Mouse (Mus musculus) ES-E14 (cell line): ENCODE data around the gene Gm21983. TPM values are rescaled to one million over a fixed set of nuclear protein-coding genes. Genes with fewer than 3 reads are reported as not detected.

Experiments used
- DNase-seq: peaks from one replicate; pipeline ENCODE4 v3.0.0-alpha.2; 2013; ENCODE audit warnings: low read depth, low spot score
- H3K27ac ChIP-seq: 2 replicates; pipeline ENCODE4 v1.5.1; 2012; ENCODE audit warnings: low read depth, mild to moderate bottlenecking, low read length, moderate library complexity, mixed read lengths; ENCODE audit not compliant: poor library complexity, insufficient read depth, severe bottlenecking
- H3K36me3 ChIP-seq: 2 replicates; pipeline ENCODE4 v1.6.1; 2012; ENCODE audit warnings: mild to moderate bottlenecking, low read length, moderate library complexity, mixed read lengths; ENCODE audit not compliant: control insufficient read depth, poor library complexity, insufficient read depth, severe bottlenecking
- H3K4me1 ChIP-seq, 2 experiments: fragments of 150-350 bp in 1 of 2; sonication (generic) in 1 of 2; 2 replicates each; pipeline ENCODE4 v1.6.1; 2012; ENCODE audit warnings: low read length in 2 of 2, mild to moderate bottlenecking in 1 of 2, mixed read lengths in 1 of 2; ENCODE audit not compliant: control insufficient read depth in 2 of 2, insufficient read depth in 2 of 2, poor library complexity in 1 of 2
- H3K4me3 ChIP-seq, 2 experiments: fragments of 150-350 bp in 1 of 2; sonication (generic) in 1 of 2; 2 replicates each; pipeline ENCODE4 v1.5.1; 2012; ENCODE audit warnings: low read length in 2 of 2, low read depth in 1 of 2, mild to moderate bottlenecking in 1 of 2, mixed read lengths in 1 of 2; ENCODE audit not compliant: insufficient read depth in 1 of 2, poor library complexity in 1 of 2, severe bottlenecking in 1 of 2
- H3K9ac ChIP-seq: 2 replicates; pipeline ENCODE4 v1.6.1; 2012; ENCODE audit warnings: low read depth, mild to moderate bottlenecking, low read length, mixed read lengths; ENCODE audit not compliant: poor library complexity, insufficient read depth, severe bottlenecking
- H3K9me3 ChIP-seq: fragments of 150-350 bp; sonication (generic); 2 replicates; pipeline ENCODE4 v1.6.1; 2012; ENCODE audit warnings: low read depth, mild to moderate bottlenecking, low read length; ENCODE audit not compliant: control insufficient read depth, insufficient read depth
- CHD2 ChIP-seq: IDR thresholded peaks from 2 replicates; pipeline ENCODE4 v1.6.1; 2014; ENCODE audit warnings: mild to moderate bottlenecking, low read depth, low read length, inconsistent platforms
- HCFC1 ChIP-seq: IDR thresholded peaks from 2 replicates; pipeline ENCODE4 v1.6.1; 2012; ENCODE audit warnings: low read length, inconsistent platforms, borderline replicate concordance; ENCODE audit not compliant: insufficient read depth
- MAFK ChIP-seq: IDR thresholded peaks from 2 replicates; pipeline ENCODE4 v1.6.1; 2014; ENCODE audit warnings: mild to moderate bottlenecking, low read depth, low read length, inconsistent platforms; ENCODE audit not compliant: insufficient read depth
- ZC3H11A ChIP-seq: IDR thresholded peaks from 2 replicates; pipeline ENCODE4 v1.6.1; 2012; ENCODE audit warnings: low read depth, mild to moderate bottlenecking, inconsistent platforms, low read length, borderline replicate concordance
- ZNF384 ChIP-seq: IDR thresholded peaks from 2 replicates; pipeline ENCODE4 v1.6.1; 2012; ENCODE audit warnings: low read depth, low read length, inconsistent platforms
- in situ Hi-C, 2 experiments: fragments of 600-800 bp; cut with MboI; formaldehyde crosslinking; loops; one replicate each; pipeline ENCODE4 v1.15.1; 2025; ENCODE audit warnings: low sequenced_read_pairs in 2 of 2, inconsistent platforms in 1 of 2; ENCODE audit not compliant: unreplicated experiment in 2 of 2
- total RNA-seq: library from RNA; depleted of rRNA; stranded (reverse); fragments of 300-350 nt; gene quantifications from 2 replicates; pipeline ENCODE4 v1.2.3, GENCODE M21; 2012

The Gm21983 gene
- total RNA-seq, 1 experiment: not detected

DNA sequence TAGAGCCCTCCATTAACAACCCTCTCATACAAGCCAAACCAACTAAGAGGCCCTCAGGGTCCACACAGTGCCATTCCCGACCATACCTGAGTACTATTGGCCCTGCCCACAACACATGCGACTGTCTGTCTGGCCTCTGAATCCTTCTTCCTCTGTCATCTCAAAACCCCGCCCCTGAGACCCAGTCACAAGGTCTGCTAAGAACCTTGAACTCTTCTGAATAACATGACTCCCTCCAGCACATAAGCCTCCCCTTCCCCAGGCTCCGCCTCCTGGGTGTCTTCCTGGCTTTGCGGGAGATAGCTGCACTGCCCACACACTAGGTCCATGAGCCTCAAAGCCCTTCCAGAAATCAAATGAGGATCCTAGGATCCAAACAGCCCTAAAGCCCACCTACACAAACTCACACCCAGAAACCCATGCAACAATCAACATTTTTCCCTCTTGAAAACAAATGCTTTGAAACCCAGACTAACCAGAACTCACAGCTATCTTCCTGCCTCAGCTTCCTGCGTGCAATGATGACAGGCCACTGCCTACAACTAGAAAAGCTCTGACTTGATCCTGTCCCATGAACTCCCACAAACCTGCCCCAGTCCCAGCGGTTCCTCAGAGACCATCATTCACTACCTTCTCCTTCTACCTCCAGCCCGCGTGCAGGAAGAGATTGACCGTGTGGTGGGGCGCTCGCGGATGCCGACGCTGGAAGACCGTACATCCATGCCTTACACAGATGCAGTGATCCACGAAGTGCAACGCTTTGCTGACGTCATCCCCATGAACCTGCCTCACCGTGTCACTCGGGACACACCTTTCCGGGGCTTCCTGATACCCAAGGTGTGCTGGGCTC lies 50.1 kb downstream of the Gm21983 start:
- no peak for DNase-seq
- Histone ChIP-seq H3K9me3 (no peaks in the 10 kb centered on the region), H3K4me1 (peaks cover 0 to 10% of the 10 kb centered on the region in 2 experiments; a peak in 1 of 4 replicates), H3K36me3 (no peaks in the 10 kb centered on the region), H3K4me3 (peak overlapping the region; percentile 43 to 47; a peak in 3 of 4 replicates), H3K9ac (peak overlapping the region; percentile 22; the same call in 1 of the 2 replicates), H3K27ac (no peak overlapping the region)
- in situ Hi-C loops: no loop called here
- TF ChIP-seq MAFK: no peak
- TF ChIP-seq CHD2: no peak
- TF ChIP-seq ZNF384: no peak

DNA sequence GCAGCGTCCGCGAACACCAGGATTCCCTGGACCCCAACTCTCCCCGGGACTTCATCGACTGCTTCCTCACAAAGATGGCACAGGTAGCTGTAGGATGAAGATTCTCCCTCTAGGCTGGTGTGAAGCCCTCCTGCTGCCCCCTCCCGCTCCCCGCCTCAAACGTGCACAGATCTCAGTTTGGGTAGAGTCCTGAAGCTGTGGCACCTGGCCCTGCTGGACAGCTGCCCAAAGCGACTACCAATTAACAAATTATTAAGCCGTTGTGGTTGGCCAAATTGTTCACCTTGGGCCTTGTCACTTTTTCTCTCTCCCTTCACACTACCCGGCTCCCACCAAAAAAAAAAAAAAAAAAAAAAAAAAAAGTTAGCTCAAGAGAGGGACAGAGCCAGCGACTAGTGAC lies 51.1 kb downstream of the Gm21983 start:
- Histone ChIP-seq H3K9ac (no peak overlapping the region), H3K36me3 (no peaks in the 10 kb centered on the region), H3K4me1 (peaks cover 0 to 10% of the 10 kb centered on the region in 2 experiments; a peak in 1 of 4 replicates), H3K4me3 (no peak overlapping the region), H3K9me3 (no peaks in the 10 kb centered on the region), H3K27ac (no peak overlapping the region)
- no peak for DNase-seq
- no peak for TF ChIP-seq ZC3H11A
- no peak for TF ChIP-seq MAFK
- no peak for TF ChIP-seq CHD2
- TF ChIP-seq ZNF384: 0 out of 2 replicates have a peak, but pooled peaks have one; percentile 12
- TF ChIP-seq HCFC1: no peak
- in situ Hi-C loops: loop anchor here in 1 of 2 experiments (10.0 kb wide), 1 partner anchor 355 kb away; no protein-coding TSS in a partner anchor

DNA sequence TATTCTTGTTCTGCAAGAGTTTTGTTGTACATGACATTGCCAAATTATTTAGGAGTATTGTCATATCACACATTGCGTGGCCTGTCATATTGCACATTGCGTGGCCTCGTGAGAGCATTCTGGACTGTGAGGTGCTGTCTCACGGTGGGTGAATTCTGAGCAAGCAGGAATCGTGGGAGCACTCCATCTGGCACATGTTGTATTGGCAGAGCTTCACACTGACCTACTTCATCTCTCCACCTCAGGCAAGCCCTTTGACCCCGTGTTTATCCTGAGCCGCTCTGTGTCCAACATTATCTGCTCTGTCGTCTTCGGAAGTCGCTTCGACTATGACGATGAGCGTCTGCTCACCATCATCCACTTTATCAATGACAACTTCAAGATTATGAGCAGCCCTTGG lies 51.9 kb downstream of the Gm21983 start:
- no peak for DNase-seq
- Histone ChIP-seq H3K9me3 (no peaks in the 10 kb centered on the region), H3K9ac (no peak overlapping the region), H3K4me1 (peaks cover 0 to 10% of the 10 kb centered on the region in 2 experiments; a peak in 1 of 4 replicates), H3K36me3 (no peaks in the 10 kb centered on the region), H3K27ac (no peak overlapping the region), H3K4me3 (no peak overlapping the region)
- no peak for TF ChIP-seq ZC3H11A
- no peak for TF ChIP-seq HCFC1
- TF ChIP-seq CHD2: no peak
- no peak for TF ChIP-seq MAFK
- TF ChIP-seq ZNF384: no peak
- in situ Hi-C loops: loop anchor here in 1 of 2 experiments (10.0 kb wide), 1 partner anchor 354 kb away; no protein-coding TSS in a partner anchor

DNA sequence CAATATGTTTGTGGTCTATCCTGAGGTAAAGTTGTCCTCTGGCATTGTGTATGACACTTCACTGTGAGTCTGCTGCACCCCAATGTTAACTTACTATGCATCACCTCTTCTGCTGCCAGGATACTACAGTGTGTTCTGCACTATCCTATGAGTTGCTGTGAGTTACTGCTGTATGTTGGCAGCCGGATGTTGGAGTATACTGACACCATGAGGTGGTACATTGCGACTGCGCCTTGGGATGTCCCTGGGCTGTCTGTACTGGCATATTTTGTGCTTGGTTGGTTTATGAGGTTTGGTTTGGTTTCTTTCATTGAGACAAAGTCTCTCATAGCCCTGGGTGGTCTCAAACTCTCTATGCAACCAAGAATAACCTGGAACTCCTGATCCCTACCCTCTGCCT lies 52.7 kb downstream of the Gm21983 start:
- DNase-seq: peak; percentile 36
- in situ Hi-C loops: loop anchor here in 1 of 2 experiments (10.0 kb wide), 1 partner anchor 353 kb away; no protein-coding TSS in a partner anchor
- Histone ChIP-seq H3K9me3 (no peaks in the 10 kb centered on the region), H3K9ac (no peak overlapping the region), H3K4me1 (peaks cover 0 to 9% of the 10 kb centered on the region in 2 experiments; a peak in 1 of 4 replicates), H3K4me3 (no peak overlapping the region), H3K36me3 (no peaks in the 10 kb centered on the region), H3K27ac (no peak overlapping the region)
- TF ChIP-seq ZNF384 (no peak), ZC3H11A (peak; percentile 95)
